Comparison of ENCODE assay signal across 21 mouse cellular contexts in the genomic region with DNA sequence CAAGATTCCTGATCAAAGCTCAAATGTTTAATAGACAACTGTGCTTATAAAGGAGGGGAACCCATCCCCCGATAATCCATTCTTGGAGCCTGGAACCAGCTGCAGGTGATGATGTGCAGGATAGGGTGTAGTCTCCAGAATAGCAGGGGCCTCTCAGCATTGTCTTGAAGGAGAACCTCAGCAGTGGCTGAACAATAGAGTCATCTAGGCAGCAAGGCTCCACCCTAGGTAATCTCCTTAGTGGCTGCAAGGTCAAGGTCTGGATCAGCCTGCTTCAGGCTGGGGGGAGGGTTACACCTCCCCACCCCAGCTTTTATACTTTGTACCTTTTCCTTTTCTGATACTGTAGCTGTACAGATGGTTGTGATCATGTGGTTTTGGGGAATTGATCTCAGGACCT.
"Had no signal": no experiment of that assay in that cellular context is flagged by ENCODE, and none has a peak within 500 bp of the region (broad histone marks: within the 10 kb centered on the region; RNA-seq: fewer than 3 reads in every experiment).

No protein-coding gene starts in this region.

- H3K4me1 ChIP-seq: heart, embryonic 10.5 days; heart, embryonic 12.5 days; hindbrain, embryonic 12.5 days; intestine, embryonic 15.5 days; kidney, embryonic 15.5 days; limb, embryonic 13.5 days; limb, embryonic 15.5 days had no signal

- H3K27me3 ChIP-seq: heart, embryonic 12.5 days; hindbrain, embryonic 12.5 days; intestine, embryonic 15.5 days; kidney, embryonic 15.5 days; limb, embryonic 13.5 days; limb, embryonic 15.5 days; liver, embryonic 12.5 days had no signal

- DNase-seq: gastrocnemius, postnatal 10 days; gastrocnemius, postnatal 25 days; heart, adult 18-20 months; heart, postnatal 14 days; heart, postnatal 4 days; kidney, adult 2 months; kidney, adult 9 months; kidney, postnatal 14 days; kidney, postnatal 36 days; layer of hippocampus, adult 9-11 months; layer of hippocampus, postnatal 36 days; left cerebral cortex, postnatal 4 days had no signal

- H3K9me3 ChIP-seq: heart, embryonic 10.5 days; heart, embryonic 12.5 days; hindbrain, embryonic 10.5 days; hindbrain, embryonic 12.5 days; intestine, embryonic 15.5 days; kidney, embryonic 15.5 days; limb, embryonic 13.5 days; limb, embryonic 15.5 days; liver, embryonic 12.5 days had no signal

- H3K36me3 ChIP-seq: heart, embryonic 10.5 days; heart, embryonic 12.5 days; hindbrain, embryonic 10.5 days; hindbrain, embryonic 12.5 days; intestine, embryonic 15.5 days; kidney, embryonic 15.5 days; limb, embryonic 13.5 days; limb, embryonic 15.5 days; liver, embryonic 12.5 days had no signal

- H3K4me3 ChIP-seq: heart, embryonic 10.5 days; heart, embryonic 12.5 days; hindbrain, embryonic 10.5 days; hindbrain, embryonic 12.5 days; intestine, embryonic 15.5 days; kidney, embryonic 15.5 days; limb, embryonic 13.5 days; limb, embryonic 15.5 days; liver, embryonic 12.5 days had no signal
